Mouse (Mus musculus) limb, embryonic 11.5 days (tissue): ENCODE measurements around the gene Polr3e. TPM values are rescaled to one million over a fixed set of nuclear protein-coding genes. Genes with fewer than 3 reads are reported as not detected.
"Not testable (repeated sequence)": the region's sequence is repeated elsewhere in the genome, so short reads cannot be mapped to it uniquely, and the experiment has no call there.

Experiments
- ATAC-seq: fragments of 200-750 bp; cut with Nextera tagmentation; 2 replicates; pipeline ENCODE4 v1.8.0; 2017; ENCODE audit warnings: low read depth; ENCODE audit not compliant: insufficient number of reproducible peaks, low FRiP score, low TSS enrichment
- DNase-seq: peaks from one replicate; pipeline ENCODE4 v3.0.0-alpha.2; 2015; ENCODE audit warnings: low spot score
- H3K27ac ChIP-seq: fragments of 300-500 bp; sonication (generic); replicated peaks from 2 replicates; pipeline ENCODE4 v1.5.1; 2014; ENCODE audit warnings: low read depth, mild to moderate bottlenecking, low read length
- H3K27me3 ChIP-seq: fragments of 300-500 bp; sonication (generic); 2 replicates; pipeline ENCODE4 v1.6.1; 2014; ENCODE audit warnings: mild to moderate bottlenecking, low read length, mixed read lengths; ENCODE audit not compliant: control insufficient read depth, insufficient read depth
- H3K36me3 ChIP-seq: fragments of 300-500 bp; sonication (generic); 2 replicates; pipeline ENCODE4 v1.6.1; 2014; ENCODE audit warnings: mild to moderate bottlenecking, low read length, moderate library complexity, mixed read lengths; ENCODE audit not compliant: control insufficient read depth, insufficient read depth
- H3K4me1 ChIP-seq: fragments of 300-500 bp; sonication (generic); 2 replicates; pipeline ENCODE4 v1.6.1; 2014; ENCODE audit warnings: low read length, mixed read lengths; ENCODE audit not compliant: control insufficient read depth, insufficient read depth
- H3K4me2 ChIP-seq: fragments of 300-500 bp; sonication (generic); 2 replicates; pipeline ENCODE4 v1.6.1; 2014; ENCODE audit warnings: low read depth, mild to moderate bottlenecking, moderate library complexity; ENCODE audit not compliant: severe bottlenecking
- H3K4me3 ChIP-seq: fragments of 300-500 bp; sonication (generic); 2 replicates; pipeline ENCODE4 v1.5.1; 2014; ENCODE audit warnings: low read depth, low read length
- H3K9ac ChIP-seq: fragments of 300-500 bp; sonication (generic); 2 replicates; pipeline ENCODE4 v1.6.1; 2014; ENCODE audit warnings: mild to moderate bottlenecking, low read length
- H3K9me3 ChIP-seq: fragments of 300-500 bp; sonication (generic); 2 replicates; pipeline ENCODE4 v1.6.1; 2016; ENCODE audit warnings: low read length; ENCODE audit not compliant: control insufficient read depth
- WGBS: fragments of 180-500 bp; shearing (Covaris S2); extraction: QIAGEN DNeasy Blood & Tissue Kit; methylation state at CpG from one replicate; pipeline ENCODE4 v1.1.7; 2014; 5-methylcytosine and 5-hydroxymethylcytosine counted together
- polyA plus RNA-seq: library from polyadenylated mRNA; unstranded; fragments of >200 nt; fragmentation: Nextera tagmentation; extraction: Ambion mirVana; gene quantifications from 2 replicates; pipeline ENCODE4 v1.2.1, GENCODE M21; 2014

The Polr3e gene
- polyA plus RNA-seq, 1 experiment from 2014 or later = 29.3 TPM

DNA sequence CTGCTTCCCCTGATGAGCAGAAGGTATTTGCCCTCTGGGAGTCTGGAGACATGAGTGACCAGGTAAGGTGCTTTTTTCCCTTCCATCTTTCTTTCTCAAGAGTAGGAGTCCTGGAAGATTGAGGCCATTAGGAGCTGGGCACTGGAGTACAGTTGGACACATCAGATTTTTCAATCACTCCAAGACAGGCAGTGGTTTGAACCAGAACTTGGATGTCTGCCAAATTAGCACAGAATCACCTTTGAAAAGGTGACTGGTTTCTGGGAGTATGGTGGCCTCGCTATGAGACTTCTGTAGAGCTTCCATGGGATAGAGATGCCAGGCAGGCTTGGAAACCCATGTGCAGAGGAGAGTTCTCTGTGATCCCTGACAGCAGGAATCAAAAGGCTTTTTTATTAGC, 25.0 kb downstream of the Polr3e start:
- 94% methylated on average over 1 of the region's 1 CpGs for WGBS
- no peak for DNase-seq
- H3K36me3 ChIP-seq = peaks cover 29% of the 10 kb centered on the region

GRCm38 (mm10) chr7:120943936-120944509, 26.5 kb downstream of the Polr3e start:
- 77% methylated on average over 7 of the region's 8 CpGs for WGBS
- Histone ChIP-seq H3K27me3 (no peaks in the 10 kb centered on the region), H3K9me3 (no peaks in the 10 kb centered on the region), H3K36me3 (peaks cover 24% of the 10 kb centered on the region), H3K27ac (no peak overlapping the region), H3K9ac (no peak overlapping the region), H3K4me1 (no peaks in the 10 kb centered on the region), H3K4me3 (no peak overlapping the region), H3K4me2 (no peak overlapping the region)
- no peak for DNase-seq
- no peak for ATAC-seq

More for the DNA sequence above, 25.0 kb downstream of the Polr3e start:
- ATAC-seq = no peak
- Histone ChIP-seq H3K27ac (no peak overlapping the region), H3K4me2 (no peak overlapping the region), H3K9me3 (no peaks in the 10 kb centered on the region), H3K4me1 (no peaks in the 10 kb centered on the region), H3K9ac (no peak overlapping the region), H3K4me3 (no peak overlapping the region), H3K27me3 (no peaks in the 10 kb centered on the region)

DNA sequence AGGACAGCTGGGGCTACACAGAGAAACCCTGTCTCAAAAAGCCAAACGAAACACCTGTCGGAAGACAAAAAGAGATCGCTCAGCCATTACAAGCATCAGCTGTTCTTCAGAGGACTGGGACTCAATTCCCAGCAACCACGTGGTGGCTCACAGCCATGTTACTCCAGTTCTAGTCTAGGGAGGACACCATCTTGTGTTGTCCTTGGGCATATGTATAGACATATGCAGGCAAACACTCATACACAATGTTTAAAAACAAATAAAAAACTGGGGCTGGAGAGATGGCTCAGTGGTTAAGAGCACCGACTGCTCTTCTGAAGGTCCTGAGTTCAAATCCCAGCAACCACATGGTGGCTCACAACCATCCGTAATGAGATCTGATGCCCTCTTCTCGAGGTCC, 36.0 kb downstream of the Polr3e start:
- not testable (repeated sequence) for H3K9ac ChIP-seq, DNase-seq, H3K27me3 ChIP-seq, H3K36me3 ChIP-seq, ATAC-seq, H3K9me3 ChIP-seq, H3K4me1 ChIP-seq, H3K4me3 ChIP-seq, H3K4me2 ChIP-seq, H3K27ac ChIP-seq
- WGBS = 87% methylated on average over 7 of the region's 7 CpGs

DNA sequence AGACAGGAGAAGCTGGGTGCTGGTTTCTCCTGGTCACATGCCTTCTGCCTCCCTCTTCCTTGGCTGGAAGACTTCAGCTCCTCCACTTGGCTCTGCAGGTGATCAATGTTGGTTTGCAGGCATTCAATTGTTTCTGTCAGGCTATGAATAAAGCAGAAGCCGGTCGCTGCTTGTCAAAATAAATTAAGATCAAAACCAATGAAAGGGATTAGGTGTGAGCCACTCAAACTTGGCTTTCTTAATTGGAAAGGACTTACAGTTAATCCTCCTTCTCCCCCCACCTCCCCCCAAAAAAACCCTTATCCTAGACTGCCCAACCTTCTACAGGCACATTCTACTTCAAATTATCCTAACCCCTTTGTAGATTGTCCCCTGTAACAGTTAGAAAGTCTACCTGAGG, 42.6 kb downstream of the Polr3e start:
- Histone ChIP-seq H3K4me3 (no peak overlapping the region), H3K9ac (no peak overlapping the region), H3K27ac (no peak overlapping the region), H3K4me1 (no peaks in the 10 kb centered on the region), H3K36me3 (peaks cover 6% of the 10 kb centered on the region; the same call in 1 of the 2 replicates), H3K27me3 (no peaks in the 10 kb centered on the region), H3K4me2 (no peak overlapping the region), H3K9me3 (no peaks in the 10 kb centered on the region)
- 90% methylated on average over 2 of the region's 2 CpGs for WGBS
- ATAC-seq (no peak), DNase-seq (no peak)

GRCm38 (mm10) chr7:120960601-120961000, 43.1 kb downstream of the Polr3e start:
- Histone ChIP-seq H3K27ac (no peak overlapping the region), H3K4me3 (no peak overlapping the region), H3K27me3 (no peaks in the 10 kb centered on the region), H3K4me1 (no peaks in the 10 kb centered on the region), H3K4me2 (no peak overlapping the region), H3K9me3 (no peaks in the 10 kb centered on the region), H3K9ac (no peak overlapping the region), H3K36me3 (peaks cover 6% of the 10 kb centered on the region; the same call in 1 of the 2 replicates)
- 87% methylated on average over 6 of the region's 6 CpGs for WGBS
- ATAC-seq = no peak
- DNase-seq = no peak

DNA sequence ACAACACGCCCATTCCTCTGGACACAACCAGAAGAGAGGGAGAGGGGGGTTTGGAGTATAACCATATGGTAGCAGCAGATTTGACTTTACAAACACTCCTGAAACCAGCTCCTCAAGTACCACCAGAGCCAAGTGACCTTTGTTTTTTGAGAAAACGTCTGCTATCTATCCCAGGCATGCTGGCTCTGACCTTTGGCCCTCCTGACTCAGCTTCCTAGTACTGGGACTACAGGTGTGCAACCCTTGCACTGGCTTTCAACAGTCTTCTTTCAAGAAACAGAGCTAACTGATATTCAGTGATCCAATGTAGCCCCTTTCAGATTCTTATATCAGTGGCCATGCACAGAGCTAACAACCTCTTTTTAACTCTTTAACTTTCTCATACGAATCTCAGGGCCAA, 44.3 kb downstream of the Polr3e start:
- no peak for ATAC-seq
- Histone ChIP-seq H3K27ac (no peak overlapping the region), H3K4me1 (no peaks in the 10 kb centered on the region), H3K27me3 (no peaks in the 10 kb centered on the region), H3K4me2 (no peak overlapping the region), H3K9me3 (no peaks in the 10 kb centered on the region), H3K4me3 (no peak overlapping the region), H3K36me3 (peaks cover 6% of the 10 kb centered on the region; the same call in 1 of the 2 replicates), H3K9ac (no peak overlapping the region)
- no peak for DNase-seq
- 64% methylated on average over 3 of the region's 3 CpGs for WGBS

DNA sequence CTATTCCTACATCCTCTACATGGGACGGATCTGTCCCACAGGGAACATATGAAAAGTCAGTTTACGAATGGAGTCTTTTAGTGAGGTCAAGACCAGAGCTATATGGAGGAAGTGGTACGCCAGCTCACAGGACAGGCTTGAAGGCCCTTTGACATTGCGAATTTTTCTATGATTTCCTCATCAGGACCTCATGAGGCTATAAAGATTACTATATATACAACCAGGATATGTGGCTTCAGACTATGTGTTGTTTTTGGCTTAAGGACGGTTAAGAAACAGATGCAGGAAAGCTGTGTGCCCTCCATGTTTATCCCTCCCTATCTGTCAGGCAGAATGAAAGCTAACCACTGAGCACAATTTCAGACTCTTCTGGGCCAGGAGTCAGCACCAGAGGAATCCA, 45.6 kb downstream of the Polr3e start:
- no peak overlapping the region for H3K4me3 ChIP-seq
- H3K4me2 ChIP-seq = no peak overlapping the region
- no peaks in the 10 kb centered on the region for H3K4me1 ChIP-seq
- no peak overlapping the region for H3K27ac ChIP-seq
- no peaks in the 10 kb centered on the region for H3K9me3 ChIP-seq
- peaks cover 5% of the 10 kb centered on the region; the same call in 1 of the 2 replicates for H3K36me3 ChIP-seq
- H3K27me3 ChIP-seq = no peaks in the 10 kb centered on the region
- 90% methylated on average over 5 of the region's 5 CpGs for whole genome bisulfite sequencing
- no peak overlapping the region for H3K9ac ChIP-seq
- no peak for DNase-seq
- no peak for ATAC-seq

- no peak overlapping the region for H3K27ac ChIP-seq
- no peak overlapping the region for H3K4me3 ChIP-seq
- no peak overlapping the region for H3K9ac ChIP-seq
- no peaks in the 10 kb centered on the region for H3K27me3 ChIP-seq
- 91% methylated on average over 7 of the region's 7 CpGs for WGBS
- no peaks in the 10 kb centered on the region for H3K4me1 ChIP-seq
- ATAC-seq (no peak), DNase-seq (no peak)
- no peaks in the 10 kb centered on the region for H3K36me3 ChIP-seq
- no peaks in the 10 kb centered on the region for H3K9me3 ChIP-seq
- no peak overlapping the region for H3K4me2 ChIP-seq
Measured at GRCm38 (mm10) chr7:120969221-120969620, 51.7 kb downstream of the Polr3e start.

GRCm38 (mm10) chr7:120970112-120970511, 52.6 kb downstream of the Polr3e start:
- Histone ChIP-seq H3K9ac (no peak overlapping the region), H3K27ac (no peak overlapping the region), H3K36me3 (no peaks in the 10 kb centered on the region), H3K4me2 (no peak overlapping the region), H3K9me3 (no peaks in the 10 kb centered on the region), H3K4me3 (no peak overlapping the region), H3K4me1 (no peaks in the 10 kb centered on the region), H3K27me3 (no peaks in the 10 kb centered on the region)
- DNase-seq (no peak), ATAC-seq (no peak)
- WGBS = 89% methylated on average over 5 of the region's 5 CpGs
